Mouse (Mus musculus) ES-Bruce4 (cell line): ENCODE results near the gene Zdhhc1. TPM values are rescaled to one million over a fixed set of nuclear protein-coding genes. Genes with fewer than 3 reads are reported as not detected.

ENCODE experiments used
- H3K27ac ChIP-seq: 2 replicates; pipeline ENCODE4 v1.5.1; 2012; ENCODE audit warnings: low read length, inconsistent platforms; ENCODE audit not compliant: insufficient read depth
- H3K27me3 ChIP-seq: 2 replicates; pipeline ENCODE4 v1.6.1; 2012; ENCODE audit warnings: mild to moderate bottlenecking, low read length, inconsistent platforms; ENCODE audit not compliant: control insufficient read depth, poor library complexity, insufficient read depth, severe bottlenecking
- H3K36me3 ChIP-seq: 2 replicates; pipeline ENCODE4 v1.6.1; 2012; ENCODE audit warnings: inconsistent platforms, mild to moderate bottlenecking, low read length, moderate library complexity; ENCODE audit not compliant: control insufficient read depth, poor library complexity, insufficient read depth, severe bottlenecking
- H3K4me1 ChIP-seq: one replicate; pipeline ENCODE4 v1.8.1; 2011; ENCODE audit warnings: low read length; ENCODE audit not compliant: control insufficient read depth, insufficient read depth
- H3K4me3 ChIP-seq: 2 replicates; pipeline ENCODE4 v1.5.1; 2011; ENCODE audit warnings: low read depth, mild to moderate bottlenecking, low read length
- H3K9ac ChIP-seq: 2 replicates; pipeline ENCODE4 v1.6.1; 2012; ENCODE audit warnings: low read depth, mild to moderate bottlenecking, inconsistent platforms; ENCODE audit not compliant: poor library complexity, severe bottlenecking
- H3K9me3 ChIP-seq: replicated peaks from 2 replicates; pipeline ENCODE4 v1.6.1; 2012; ENCODE audit warnings: mild to moderate bottlenecking, low read length, inconsistent platforms; ENCODE audit not compliant: control insufficient read depth, poor library complexity, insufficient read depth, severe bottlenecking
- CTCF ChIP-seq: IDR thresholded peaks from one replicate; pipeline ENCODE4 v1.8.1; 2011; ENCODE audit warnings: low read depth, low read length
- EP300 ChIP-seq: IDR thresholded peaks from 2 replicates; pipeline ENCODE4 v1.6.1; 2011; ENCODE audit warnings: low read depth, low read length; ENCODE audit not compliant: insufficient read depth
- POLR2A ChIP-seq: IDR thresholded peaks from one replicate; pipeline ENCODE4 v1.8.1; 2011; ENCODE audit warnings: low read length; ENCODE audit not compliant: insufficient read depth
- polyA plus RNA-seq: library from polyadenylated mRNA; stranded (reverse); fragments of >200 nt; gene quantifications from 2 replicates; pipeline ENCODE4 v1.2.4, GENCODE M21; 2011; ENCODE audit warnings: low read depth; ENCODE audit not compliant: missing spikeins, insufficient read depth, insufficient read length

Zdhhc1 gene
- polyA plus RNA-seq, 1 experiment: 9.2 TPM

GRCm38 (mm10) chr8:105466246-105466645 is 30.5 kb downstream of the Zdhhc1 start:
- no peaks in the 10 kb centered on the region for H3K36me3 ChIP-seq
- H3K27me3 ChIP-seq: no peaks in the 10 kb centered on the region
- H3K27ac ChIP-seq: no peak overlapping the region
- no peak overlapping the region for H3K4me3 ChIP-seq
- TF ChIP-seq CTCF (no peak), POLR2A (no peak)
- no peak overlapping the region for H3K9ac ChIP-seq
- H3K9me3 ChIP-seq: no peaks in the 10 kb centered on the region
- peaks cover 5% of the 10 kb centered on the region for H3K4me1 ChIP-seq

GRCm38 (mm10) chr8:105464595-105464994 is 32.1 kb downstream of the Zdhhc1 start:
- Histone ChIP-seq H3K4me1 (peaks cover under 1% of the 10 kb centered on the region), H3K9me3 (no peaks in the 10 kb centered on the region), H3K27ac (no peak overlapping the region), H3K9ac (no peak overlapping the region), H3K36me3 (no peaks in the 10 kb centered on the region), H3K27me3 (no peaks in the 10 kb centered on the region), H3K4me3 (no peak overlapping the region)
- TF ChIP-seq POLR2A (no peak), EP300 (no peak), CTCF (no peak)

- Histone ChIP-seq H3K9me3 (no peaks in the 10 kb centered on the region), H3K4me3 (no peak overlapping the region), H3K27ac (no peak overlapping the region), H3K27me3 (no peaks in the 10 kb centered on the region), H3K4me1 (no peaks in the 10 kb centered on the region), H3K9ac (no peak overlapping the region), H3K36me3 (no peaks in the 10 kb centered on the region)
- TF ChIP-seq POLR2A (no peak), EP300 (no peak), CTCF (no peak)
These were observed 35.5 kb downstream of the Zdhhc1 start for GRCm38 (mm10) chr8:105461085-105461803.

GRCm38 (mm10) chr8:105455218-105455617 is 41.5 kb downstream of the Zdhhc1 start:
- no peaks in the 10 kb centered on the region for H3K4me1 ChIP-seq
- H3K27me3 ChIP-seq: no peaks in the 10 kb centered on the region
- no peaks in the 10 kb centered on the region for H3K9me3 ChIP-seq
- H3K27ac ChIP-seq: no peak overlapping the region
- H3K36me3 ChIP-seq: no peaks in the 10 kb centered on the region
- no peak overlapping the region for H3K4me3 ChIP-seq
- no peak overlapping the region for H3K9ac ChIP-seq
- TF ChIP-seq POLR2A (no peak), EP300 (no peak), CTCF (no peak)

- no peak overlapping the region for H3K27ac ChIP-seq
- TF ChIP-seq EP300: no peak
- no peak for TF ChIP-seq CTCF
- no peak for TF ChIP-seq POLR2A
- H3K9me3 ChIP-seq: no peaks in the 10 kb centered on the region
- no peaks in the 10 kb centered on the region for H3K27me3 ChIP-seq
- no peaks in the 10 kb centered on the region for H3K4me1 ChIP-seq
- no peaks in the 10 kb centered on the region for H3K36me3 ChIP-seq
- no peak overlapping the region for H3K4me3 ChIP-seq
- no peak overlapping the region for H3K9ac ChIP-seq
These were observed 42.6 kb downstream of the Zdhhc1 start for GRCm38 (mm10) chr8:105454088-105454487.

- Histone ChIP-seq H3K27me3 (no peaks in the 10 kb centered on the region), H3K36me3 (no peaks in the 10 kb centered on the region), H3K27ac (no peak overlapping the region), H3K9me3 (no peaks in the 10 kb centered on the region), H3K4me3 (no peak overlapping the region), H3K4me1 (no peaks in the 10 kb centered on the region), H3K9ac (no peak overlapping the region)
- TF ChIP-seq EP300 (no peak), POLR2A (no peak), CTCF (no peak)
These were observed 43.4 kb downstream of the Zdhhc1 start for GRCm38 (mm10) chr8:105453296-105453695.
